12 mouse cellular contexts compared by ENCODE assay signal in the genomic region with DNA sequence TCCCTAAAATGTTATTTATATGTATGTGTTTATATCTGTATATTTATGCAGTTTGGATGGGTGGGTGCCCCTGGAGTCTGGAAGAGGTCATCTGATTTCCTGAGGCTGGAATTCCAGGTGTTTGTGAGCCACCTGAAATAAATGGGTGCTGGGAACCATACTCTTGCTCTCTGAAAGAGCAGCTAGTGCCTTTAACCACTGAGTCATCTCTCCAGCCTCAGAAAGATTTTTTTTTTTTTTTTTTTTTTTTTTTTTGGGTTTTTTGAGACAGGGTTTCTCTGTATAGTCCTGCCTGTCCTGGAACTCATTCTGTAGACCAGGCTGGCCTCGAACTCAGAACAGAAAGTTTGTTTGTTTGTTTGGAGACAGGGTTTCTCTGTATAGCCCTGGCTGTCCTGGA. TPM values are rescaled to one million over a fixed set of nuclear protein-coding genes. Genes with fewer than 3 reads are reported as not detected.
DNase-seq lines count a peak whose midpoint lies in the region; ATAC-seq and TF ChIP-seq lines count a peak whose summit lies in the region.
"Had no signal": no experiment of that assay in that cellular context is flagged by ENCODE, and none has a peak within 500 bp of the region (broad histone marks: within the 10 kb centered on the region; RNA-seq: fewer than 3 reads in every experiment).

No protein-coding gene starts in this region.

- ATAC-seq in lung, embryonic 16.5 days (ENCODE audit: low read depth): no peak
- no peak for ATAC-seq in limb, embryonic 11.5 days (ENCODE audit: insufficient number of reproducible peaks, low FRiP score, low TSS enrichment, low read depth)
- ATAC-seq in neural tube, embryonic 13.5 days (ENCODE audit: low read depth): no peak

- no peak for DNase-seq in gastrocnemius, adult 2 months
- DNase-seq in gastrocnemius, postnatal 36 days: no peak
- DNase-seq in lung, postnatal 25 days (ENCODE audit: low spot score): no peak
- DNase-seq in limb, embryonic 11.5 days (ENCODE audit: low spot score): no peak
- DNase-seq in embryo, embryonic 11 days: no peak
- DNase-seq in right cerebral cortex, adult 18-20 months: no peak
- DNase-seq: heart, postnatal 36 days; lung, postnatal 10 days; right cerebral cortex, postnatal 4 days had no signal

- intact Hi-C loops in gastrocnemius, adult 2 months (cut with DNase I): no loop called here
- intact Hi-C loops in gastrocnemius, postnatal 36 days (cut with DNase I): no loop called here

- peak overlapping the region; percentile 25 for H3K4me2 ChIP-seq in lung, embryonic 16.5 days (ENCODE audit: low read depth, low read length)
- H3K4me2 ChIP-seq in limb, embryonic 11.5 days (ENCODE audit: low read depth, severe bottlenecking): peak overlapping the region; percentile 5; the same call in 1 of the 2 replicates
- H3K4me2 ChIP-seq in neural tube, embryonic 13.5 days: peak overlapping the region; percentile 33

- TF ChIP-seq CTCF in gastrocnemius, adult 2 months (IDR thresholded peaks at IDR 0.05): no peak

- 90% methylated on average over 1 of the region's 1 CpGs for WGBS in lung, embryonic 16.5 days
- WGBS in limb, embryonic 11.5 days: 96% methylated on average over 1 of the region's 1 CpGs
- WGBS in neural tube, embryonic 13.5 days: 97% methylated on average over 1 of the region's 1 CpGs

- peak overlapping the region; percentile 49 for H3K4me3 ChIP-seq in gastrocnemius, adult 2 months
- H3K4me3 ChIP-seq in lung, embryonic 16.5 days (ENCODE audit: low read length): no peak overlapping the region
- H3K4me3 ChIP-seq in limb, embryonic 11.5 days (ENCODE audit: low read depth, low read length): no peak overlapping the region
- H3K4me3 ChIP-seq in neural tube, embryonic 13.5 days: no peak overlapping the region

- no peaks in the 10 kb centered on the region for H3K9me3 ChIP-seq in lung, embryonic 16.5 days (ENCODE audit: control insufficient read depth, low read length)
- H3K9me3 ChIP-seq in limb, embryonic 11.5 days (ENCODE audit: control insufficient read depth, low read length): no peaks in the 10 kb centered on the region
- no peaks in the 10 kb centered on the region for H3K9me3 ChIP-seq in neural tube, embryonic 13.5 days

- no peak overlapping the region for H3K9ac ChIP-seq in lung, embryonic 16.5 days (ENCODE audit: low read length)
- H3K9ac ChIP-seq in limb, embryonic 11.5 days (ENCODE audit: low read length): no peak overlapping the region
- no peak overlapping the region for H3K9ac ChIP-seq in neural tube, embryonic 13.5 days

- peaks cover 30% of the 10 kb centered on the region for H3K4me1 ChIP-seq in lung, embryonic 16.5 days (replicated peaks; ENCODE audit: control insufficient read depth, insufficient read depth, low read length)
- H3K4me1 ChIP-seq in limb, embryonic 11.5 days (ENCODE audit: control insufficient read depth, insufficient read depth, low read length): peaks cover 14% of the 10 kb centered on the region; the same call in 1 of the 2 replicates
- H3K4me1 ChIP-seq in neural tube, embryonic 13.5 days (replicated peaks): peaks cover 51% of the 10 kb centered on the region

- peaks cover 42% of the 10 kb centered on the region for H3K36me3 ChIP-seq in lung, embryonic 16.5 days (ENCODE audit: control insufficient read depth, insufficient read depth, low read length)
- H3K36me3 ChIP-seq in limb, embryonic 11.5 days (ENCODE audit: control insufficient read depth, insufficient read depth, low read length): peaks cover 40% of the 10 kb centered on the region
- peaks cover 60% of the 10 kb centered on the region for H3K36me3 ChIP-seq in neural tube, embryonic 13.5 days

- no peaks in the 10 kb centered on the region for H3K27me3 ChIP-seq in lung, embryonic 16.5 days (ENCODE audit: control insufficient read depth, insufficient read depth, low read depth, low read length)
- no peaks in the 10 kb centered on the region for H3K27me3 ChIP-seq in limb, embryonic 11.5 days (ENCODE audit: control insufficient read depth, insufficient read depth, low read length)
- no peaks in the 10 kb centered on the region for H3K27me3 ChIP-seq in neural tube, embryonic 13.5 days

- peak overlapping the region; percentile 54; the same call in 1 of the 2 replicates for H3K27ac ChIP-seq in gastrocnemius, adult 2 months
- H3K27ac ChIP-seq in lung, embryonic 16.5 days (ENCODE audit: low read length): no peak overlapping the region
- H3K27ac ChIP-seq in limb, embryonic 11.5 days (replicated peaks; ENCODE audit: low read depth, low read length): no peak overlapping the region
- no peak overlapping the region for H3K27ac ChIP-seq in neural tube, embryonic 13.5 days (replicated peaks)

RNA-seq across cellular contexts. Expression of a gene that starts 5.1 kb away (rescaled TPM):
- total RNA-seq in gastrocnemius, adult 2 months (2021): 10 to 100 TPM; 23.0 to 25.1 TPM
- total RNA-seq in gastrocnemius, postnatal 36 days (2021): 10 to 100 TPM; 20.2 to 22.8 TPM
- 10.8 and 11.2 TPM in 2 replicates for polyA plus RNA-seq in lung, embryonic 16.5 days (2015; fragmentation: Nextera tagmentation; extraction: Ambion mirVana)
- polyA plus RNA-seq in limb, embryonic 11.5 days (2014; fragmentation: Nextera tagmentation; extraction: Ambion mirVana): 11.8 and 13.3 TPM in 2 replicates
- 4.3 and 6.0 TPM in 2 replicates for polyA plus RNA-seq in neural tube, embryonic 13.5 days (2015; fragmentation: Nextera tagmentation; extraction: Ambion mirVana)

RNA-seq across cellular contexts. Expression of a gene that starts 34.1 kb away (rescaled TPM):
- total RNA-seq in gastrocnemius, adult 2 months (2021): 1 to 10 TPM; 7.2 to 9.5 TPM
- 1 to 10 TPM; 9.1 to 10.0 TPM for total RNA-seq in gastrocnemius, postnatal 36 days (2021)
- 1.5 TPM in 2 replicates for polyA plus RNA-seq in lung, embryonic 16.5 days (2015; fragmentation: Nextera tagmentation; extraction: Ambion mirVana)
- not detected in 2 replicates for polyA plus RNA-seq in limb, embryonic 11.5 days (2014; fragmentation: Nextera tagmentation; extraction: Ambion mirVana)
- polyA plus RNA-seq in neural tube, embryonic 13.5 days (2015; fragmentation: Nextera tagmentation; extraction: Ambion mirVana): 0.13 and 0.76 TPM in 2 replicates
- total RNA-seq: common myeloid progenitor, adult 5-6 weeks had no signal

RNA-seq across cellular contexts. Expression of a gene that starts 44.1 kb away (rescaled TPM):
- not detected for total RNA-seq in gastrocnemius, adult 2 months (2021)
- not detected for total RNA-seq in gastrocnemius, postnatal 36 days (2021)
- polyA plus RNA-seq in lung, embryonic 16.5 days (2015; fragmentation: Nextera tagmentation; extraction: Ambion mirVana): 0.25 and 1.6 TPM in 2 replicates
- 1.7 and 2.3 TPM in 2 replicates for polyA plus RNA-seq in limb, embryonic 11.5 days (2014; fragmentation: Nextera tagmentation; extraction: Ambion mirVana)
- 0.47 and 0.69 TPM in 2 replicates for polyA plus RNA-seq in neural tube, embryonic 13.5 days (2015; fragmentation: Nextera tagmentation; extraction: Ambion mirVana)
- total RNA-seq: common myeloid progenitor, adult 5-6 weeks; heart, postnatal 36 days had no signal

RNA-seq across cellular contexts. Expression of a gene that starts 47.8 kb away (rescaled TPM):
- total RNA-seq in gastrocnemius, adult 2 months (2021): 10 to 100 TPM; 17.3 to 18.2 TPM
- total RNA-seq in gastrocnemius, postnatal 36 days (2021): 10 to 100 TPM; 13.4 to 13.7 TPM
- 89.8 and 91.7 TPM in 2 replicates for polyA plus RNA-seq in lung, embryonic 16.5 days (2015; fragmentation: Nextera tagmentation; extraction: Ambion mirVana)
- polyA plus RNA-seq in limb, embryonic 11.5 days (2014; fragmentation: Nextera tagmentation; extraction: Ambion mirVana): 79.5 and 80.9 TPM in 2 replicates
- 88.7 and 100.0 TPM in 2 replicates for polyA plus RNA-seq in neural tube, embryonic 13.5 days (2015; fragmentation: Nextera tagmentation; extraction: Ambion mirVana)

RNA-seq across cellular contexts. Expression of a gene that starts 59.3 kb away (rescaled TPM):
- 100 to 1,000 TPM; 401 to 459 TPM for total RNA-seq in gastrocnemius, adult 2 months (2021)
- total RNA-seq in gastrocnemius, postnatal 36 days (2021): 100 to 1,000 TPM; 350 to 411 TPM
- 199 and 204 TPM in 2 replicates for polyA plus RNA-seq in lung, embryonic 16.5 days (2015; fragmentation: Nextera tagmentation; extraction: Ambion mirVana)
- polyA plus RNA-seq in limb, embryonic 11.5 days (2014; fragmentation: Nextera tagmentation; extraction: Ambion mirVana): 284 and 287 TPM in 2 replicates
- 137 and 142 TPM in 2 replicates for polyA plus RNA-seq in neural tube, embryonic 13.5 days (2015; fragmentation: Nextera tagmentation; extraction: Ambion mirVana)
